Mouse (Mus musculus) C2C12 (cell line): Measurements from ENCODE around the gene Gas2l2. TPM values are rescaled to one million over a fixed set of nuclear protein-coding genes. Genes with fewer than 3 reads are reported as not detected.

ENCODE experiments used
- H3K27me3 ChIP-seq: one replicate; pipeline ENCODE4 v1.6.1; 2011; ENCODE audit not compliant: control insufficient read depth, insufficient read depth, insufficient read length
- H3K36me3 ChIP-seq: one replicate; pipeline ENCODE4 v1.6.1; 2011; ENCODE audit not compliant: control insufficient read depth, insufficient read depth
- H3K4me3 ChIP-seq: one replicate; pipeline ENCODE4 v1.5.1; 2011; ENCODE audit warnings: mild to moderate bottlenecking, control low read depth; ENCODE audit not compliant: poor library complexity, insufficient read depth, severe bottlenecking
- H3K79me2 ChIP-seq: one replicate; pipeline ENCODE4 v1.6.1; 2011; ENCODE audit not compliant: control insufficient read depth, insufficient read depth
- H3K79me3 ChIP-seq: one replicate; pipeline ENCODE4 v1.6.1; 2011; ENCODE audit warnings: low read depth, control low read depth
- H3ac ChIP-seq: one replicate; pipeline ENCODE3; 2011; ENCODE audit warnings: low read depth; ENCODE audit not compliant: control insufficient read depth, insufficient read length
- CEBPB ChIP-seq: IDR thresholded peaks from one replicate; pipeline ENCODE4 v1.6.1; 2011; ENCODE audit warnings: low read depth, mild to moderate bottlenecking, control low read depth, moderate library complexity
- CTCF ChIP-seq: IDR thresholded peaks from one replicate; pipeline ENCODE4 v1.5.1; 2011; ENCODE audit not compliant: control insufficient read depth, insufficient read depth, insufficient read length
- FOSL1 ChIP-seq: IDR thresholded peaks from one replicate; pipeline ENCODE4 v1.8.0; 2011; ENCODE audit warnings: mild to moderate bottlenecking, low read length; ENCODE audit not compliant: poor library complexity, insufficient read depth, severe bottlenecking
- MAX ChIP-seq: IDR thresholded peaks from one replicate; pipeline ENCODE4 v1.6.1; 2011; ENCODE audit warnings: mild to moderate bottlenecking, control low read depth
- MYOD1 ChIP-seq: IDR thresholded peaks from one replicate; pipeline ENCODE4 v1.6.1; 2011; ENCODE audit warnings: low read depth; ENCODE audit not compliant: control insufficient read depth, insufficient read length
- MYOG ChIP-seq: IDR thresholded peaks from one replicate; pipeline ENCODE4 v1.6.1; 2011; ENCODE audit not compliant: control insufficient read depth, insufficient read length; ENCODE audit errors: extremely low read depth
- USF1 ChIP-seq: IDR thresholded peaks from one replicate; pipeline ENCODE4 v1.6.1; 2011; ENCODE audit warnings: low read depth, mild to moderate bottlenecking, control low read depth, moderate library complexity
- long read RNA-seq, 2 experiments: library from polyadenylated mRNA; unstranded; transcript quantifications; one replicate each; pipeline ENCODE4 v2.0.0; 2019 to 2020
- polyA plus RNA-seq: library from polyadenylated mRNA; unstranded; fragments of >200 nt; fragmentation: generic; extraction: Trizol; gene quantifications from one replicate; pipeline ENCODE4 v1.2.1, GENCODE M21; 2012; ENCODE audit warnings: missing spikeins

The Gas2l2 gene
- polyA plus RNA-seq = not detected
- long read RNA-seq, experiment 1 = 0 reads
- long read RNA-seq, experiment 2 = 0 reads

DNA sequence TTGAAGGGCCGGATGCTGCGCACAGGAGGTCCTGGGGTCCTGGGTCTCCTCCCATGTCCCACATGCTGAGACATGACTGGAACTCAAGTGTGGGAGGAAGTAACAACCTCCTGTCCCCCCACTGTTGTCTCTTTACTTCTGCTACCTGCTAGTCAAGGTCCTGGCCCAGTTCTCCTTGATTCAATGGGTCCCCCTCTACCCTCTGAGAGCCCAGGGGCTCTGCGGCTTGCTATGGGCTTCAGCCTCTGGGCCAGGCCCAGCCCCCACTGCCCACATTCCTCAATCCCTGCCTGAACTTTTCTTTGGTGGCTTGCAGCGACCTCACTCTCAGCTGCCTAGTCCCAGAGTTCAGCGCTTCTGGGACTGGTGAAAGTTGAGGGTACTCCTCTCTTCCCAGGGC, at the start of gene Gas2l2:
Gene Gas2l2, minus strand, starts transcription at position 101 of the 400 bp plus-strand sequence.
- Histone ChIP-seq H3K79me3 (no peaks in the 10 kb centered on the region), H3ac (no peak within 1 kb of the TSS), H3K4me3 (no peak within 1 kb of the TSS), H3K36me3 (no peaks in the 10 kb centered on the region), H3K79me2 (no peaks in the 10 kb centered on the region), H3K27me3 (peaks cover 50% of the 10 kb centered on the region)
- no peak for TF ChIP-seq CEBPB

DNA sequence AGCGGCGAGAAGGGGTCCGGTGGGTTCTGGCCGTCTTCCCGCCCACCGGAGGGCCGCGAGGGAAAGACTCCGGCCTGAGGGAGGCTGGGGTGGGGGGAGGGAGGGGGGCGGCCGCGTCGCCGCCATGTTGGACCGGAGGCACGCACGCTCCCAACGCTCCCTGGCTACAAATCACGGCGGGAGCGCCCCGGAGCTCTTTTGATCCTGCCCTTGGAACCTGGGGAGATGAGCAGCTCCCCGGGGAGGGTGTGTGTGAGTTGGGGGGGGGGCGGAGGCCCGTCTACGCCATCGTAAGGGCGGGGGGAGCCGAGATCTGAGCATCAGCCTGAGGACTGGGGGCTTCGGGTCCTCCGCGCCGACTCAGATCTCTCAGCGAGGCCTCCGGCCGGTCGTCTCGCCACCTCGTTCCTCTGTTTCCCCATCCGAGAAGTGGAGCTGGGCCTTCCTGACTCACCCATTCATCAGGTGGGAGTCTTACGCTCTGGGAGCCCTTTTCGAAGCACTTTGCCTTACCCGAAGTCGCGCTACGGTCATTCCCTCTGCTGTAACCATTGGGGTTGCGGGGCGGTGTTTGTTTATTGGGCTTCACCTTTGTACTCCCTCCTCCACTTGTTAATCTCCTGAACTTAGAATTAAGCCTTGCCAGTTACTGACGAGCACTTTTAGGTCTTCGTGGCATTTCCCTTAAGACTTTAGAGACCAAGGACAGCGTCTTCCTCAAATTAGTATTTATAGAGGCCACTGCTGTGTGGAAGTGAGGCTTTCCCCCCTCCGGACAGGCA, 44.2 kb upstream of the Gas2l2 start:
- Histone ChIP-seq H3ac (peak overlapping the region; percentile 96), H3K36me3 (peaks cover 40% of the 10 kb centered on the region), H3K27me3 (no peaks in the 10 kb centered on the region), H3K79me3 (peaks cover 51% of the 10 kb centered on the region), H3K79me2 (peaks cover 56% of the 10 kb centered on the region), H3K4me3 (peak overlapping the region; percentile 95)
- TF ChIP-seq CTCF = no peak
- no peak for TF ChIP-seq MYOD1
- no peak for TF ChIP-seq CEBPB
- no peak for TF ChIP-seq USF1
- TF ChIP-seq MAX = no peak
- TF ChIP-seq FOSL1 = no peak
- TF ChIP-seq MYOG = no peak

DNA sequence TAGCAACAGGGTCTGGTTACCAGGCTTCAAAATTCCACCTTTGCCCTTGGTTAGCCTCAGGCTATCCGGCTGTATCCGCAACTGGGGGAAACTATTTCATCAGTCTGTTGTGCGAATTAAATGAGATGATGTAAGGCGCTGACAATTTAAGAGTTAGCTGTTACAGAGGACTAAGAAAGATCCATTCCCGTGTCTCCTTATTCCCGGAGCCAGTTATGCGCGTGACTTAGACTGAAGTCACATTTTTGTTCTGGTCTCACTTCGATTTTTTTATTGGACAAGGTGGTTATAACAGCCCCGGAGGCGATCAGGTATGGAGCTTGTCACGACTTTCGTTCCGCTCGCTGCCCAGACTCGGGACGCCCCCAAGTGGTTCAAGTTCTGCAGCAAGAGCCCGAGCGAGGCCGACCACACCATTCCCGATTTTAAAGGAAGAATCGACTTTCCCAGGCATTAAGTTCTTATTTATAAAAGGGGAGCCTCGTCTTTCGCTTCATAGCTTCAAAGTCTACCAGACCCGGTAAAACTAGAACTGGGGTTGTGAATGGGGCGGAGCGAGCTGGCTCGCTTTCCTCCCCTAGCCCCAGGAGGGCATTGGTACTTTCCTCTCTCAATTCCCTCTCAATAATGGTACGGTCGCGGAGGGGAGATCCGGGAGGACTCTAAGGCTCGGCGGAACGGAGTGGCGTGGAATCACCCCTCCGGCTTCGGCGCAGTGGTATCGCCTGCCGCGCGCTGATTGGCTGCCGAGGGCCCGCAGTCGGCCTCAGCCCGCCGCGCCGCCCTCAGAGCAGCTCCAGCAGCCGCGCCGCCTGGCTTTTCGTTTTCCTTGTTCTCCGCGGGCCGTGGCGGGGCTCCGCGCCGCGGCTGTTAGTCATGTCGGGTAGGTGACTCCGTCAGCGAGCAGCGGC, 43.3 kb upstream of the Gas2l2 start, which contains the start of gene Taf15:
Gene Taf15, plus strand, starts transcription at position 763 of the 911 bp plus-strand sequence.
- peaks cover 42% of the 10 kb centered on the region for H3K79me3 ChIP-seq
- H3K79me2 ChIP-seq = peaks cover 48% of the 10 kb centered on the region
- H3K27me3 ChIP-seq = no peaks in the 10 kb centered on the region
- peak within 1 kb of the TSS; percentile 96 for H3ac ChIP-seq
- TF ChIP-seq FOSL1 (no peak), MAX (peak; percentile 91), CEBPB (peak; percentile 46), CTCF (peak; percentile 62)
- peaks cover 34% of the 10 kb centered on the region for H3K36me3 ChIP-seq
- H3K4me3 ChIP-seq = peak within 1 kb of the TSS; percentile 95

DNA sequence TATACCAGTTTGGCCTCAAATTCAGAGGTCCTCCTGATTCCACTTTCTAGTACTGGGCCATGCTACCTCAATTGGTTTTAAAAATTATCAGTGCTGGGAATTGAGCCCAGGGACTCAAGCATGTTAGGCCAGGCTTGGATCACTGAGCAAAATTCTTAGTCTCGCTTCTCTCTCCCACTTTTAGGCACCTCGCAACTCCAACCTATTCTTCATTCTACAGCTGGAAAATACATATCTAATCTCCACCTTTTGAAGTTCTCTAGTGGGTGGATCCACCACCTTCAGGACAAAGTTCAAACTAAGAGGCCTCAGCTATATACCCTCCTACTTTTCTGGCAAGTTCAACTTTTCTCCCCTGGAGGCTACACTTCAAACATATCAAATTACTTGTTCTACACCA, 42.5 kb upstream of the Gas2l2 start:
- H3K79me3 ChIP-seq = peaks cover 34% of the 10 kb centered on the region
- no peak overlapping the region for H3ac ChIP-seq
- H3K79me2 ChIP-seq = peaks cover 40% of the 10 kb centered on the region
- H3K4me3 ChIP-seq = no peak overlapping the region
- TF ChIP-seq FOSL1 = no peak
- TF ChIP-seq CTCF = no peak
- TF ChIP-seq MYOG = no peak
- TF ChIP-seq CEBPB = no peak
- TF ChIP-seq MAX = no peak
- no peak for TF ChIP-seq MYOD1
- no peak for TF ChIP-seq USF1
- peaks cover 26% of the 10 kb centered on the region for H3K36me3 ChIP-seq
- H3K27me3 ChIP-seq = no peaks in the 10 kb centered on the region

DNA sequence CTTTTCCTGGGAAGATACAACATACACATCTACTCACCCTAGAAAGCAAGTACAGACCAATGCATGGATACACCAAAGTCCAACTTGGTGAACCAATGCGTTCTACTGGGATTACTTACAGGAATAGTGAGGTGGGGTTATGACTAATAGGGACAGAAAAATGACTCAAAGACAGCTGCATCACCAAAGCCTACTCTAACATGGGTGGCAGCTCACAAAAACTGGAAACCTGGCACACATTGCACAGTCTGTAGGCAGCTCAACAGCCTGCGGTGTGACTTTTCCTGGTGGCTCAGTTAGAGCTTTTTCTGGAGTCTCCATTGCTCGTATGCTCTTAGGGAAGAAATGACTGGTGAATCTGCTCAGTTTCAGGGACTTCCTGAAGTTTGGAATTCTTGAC, 39.5 kb upstream of the Gas2l2 start:
- peaks cover 4% of the 10 kb centered on the region for H3K79me3 ChIP-seq
- peaks cover 10% of the 10 kb centered on the region for H3K79me2 ChIP-seq
- H3ac ChIP-seq = no peak overlapping the region
- no peak overlapping the region for H3K4me3 ChIP-seq
- TF ChIP-seq MYOD1 = peak; percentile 75
- TF ChIP-seq FOSL1 = no peak
- no peaks in the 10 kb centered on the region for H3K36me3 ChIP-seq
- no peaks in the 10 kb centered on the region for H3K27me3 ChIP-seq

DNA sequence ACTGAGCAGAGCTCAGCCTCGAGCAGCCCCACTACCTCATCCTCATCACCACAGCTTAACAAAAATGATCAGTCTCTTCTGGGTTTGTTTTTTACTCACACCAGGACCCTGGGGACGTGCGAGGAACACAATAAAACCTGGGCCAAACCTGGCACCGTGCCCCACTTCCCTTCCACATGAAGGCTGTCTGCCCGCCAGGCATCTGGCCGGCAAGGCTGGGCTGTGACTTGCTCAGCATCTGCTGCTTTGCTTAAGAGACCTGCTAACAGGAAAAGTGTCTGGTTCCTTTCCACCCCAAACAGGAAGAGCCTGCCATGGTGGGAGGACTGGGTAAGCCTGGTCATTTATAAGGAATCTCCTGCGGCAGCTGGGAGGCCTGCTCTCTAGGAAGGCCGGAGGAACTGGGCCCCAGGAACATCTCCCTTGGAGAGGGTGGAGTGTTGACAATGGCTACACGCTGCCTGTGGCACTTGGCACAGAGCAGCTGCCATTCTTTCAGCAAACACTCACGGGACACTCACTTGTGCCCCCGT, 37.9 kb upstream of the Gas2l2 start:
- TF ChIP-seq CTCF = no peak
- TF ChIP-seq MAX = no peak
- TF ChIP-seq CEBPB = no peak
- no peak for TF ChIP-seq FOSL1
- TF ChIP-seq MYOG = no peak
- no peak for TF ChIP-seq USF1
- Histone ChIP-seq H3K27me3 (no peaks in the 10 kb centered on the region), H3K79me2 (no peaks in the 10 kb centered on the region), H3ac (peak overlapping the region; percentile 20), H3K36me3 (no peaks in the 10 kb centered on the region), H3K4me3 (no peak overlapping the region), H3K79me3 (no peaks in the 10 kb centered on the region)
